Mouse (Mus musculus) liver, adult 2 months (tissue): ENCODE results near the gene Fto. TPM values are rescaled to one million over a fixed set of nuclear protein-coding genes. Genes with fewer than 3 reads are reported as not detected.

Experiments
- DNase-seq: peaks from one replicate; pipeline ENCODE4 v3.0.0-alpha.2; 2011; ENCODE audit warnings: low read depth, low spot score; ENCODE audit errors: extremely low read depth
- H3K27ac ChIP-seq: fragments of 200-500 bp; replicated peaks from 2 replicates; pipeline ENCODE4 v1.5.1; 2012; ENCODE audit warnings: low read depth, mild to moderate bottlenecking, control low read depth, inconsistent platforms, low read length; ENCODE audit not compliant: insufficient read depth
- H3K27me3 ChIP-seq: fragments of 200-500 bp; 2 replicates; pipeline ENCODE4 v1.6.1; 2012; ENCODE audit warnings: mild to moderate bottlenecking, moderate library complexity, low read length, inconsistent platforms; ENCODE audit not compliant: control insufficient read depth, insufficient read depth
- H3K36me3 ChIP-seq: fragments of 200-500 bp; 2 replicates; pipeline ENCODE4 v1.6.1; 2012; ENCODE audit warnings: low read length, inconsistent platforms; ENCODE audit not compliant: control insufficient read depth, insufficient read depth
- H3K4me1 ChIP-seq: fragments of 200-500 bp; 2 replicates; pipeline ENCODE4 v1.6.1; 2011; ENCODE audit warnings: low read length; ENCODE audit not compliant: control insufficient read depth, insufficient read depth
- H3K4me3 ChIP-seq: fragments of 200-500 bp; 2 replicates; pipeline ENCODE4 v1.5.1; 2011; ENCODE audit warnings: low read depth, mild to moderate bottlenecking, control low read depth, low read length, moderate library complexity; ENCODE audit not compliant: insufficient read depth
- H3K79me2 ChIP-seq: fragments of 200-500 bp; 2 replicates; pipeline ENCODE4 v1.6.1; 2012; ENCODE audit warnings: inconsistent platforms, mild to moderate bottlenecking, low read length, moderate library complexity; ENCODE audit not compliant: control insufficient read depth, insufficient read depth
- H3K9ac ChIP-seq: fragments of 200-500 bp; 2 replicates; pipeline ENCODE4 v1.6.1; 2012; ENCODE audit warnings: low read depth, mild to moderate bottlenecking, control low read depth, inconsistent platforms, low read length
- CTCF ChIP-seq: fragments of 200-500 bp; IDR thresholded peaks from 2 replicates; pipeline ENCODE4 v1.5.1; 2011; ENCODE audit warnings: low read depth, low read length, control low read depth
- POLR2A ChIP-seq: fragments of 200-500 bp; IDR thresholded peaks from 2 replicates; pipeline ENCODE4 v1.6.1; 2011; ENCODE audit warnings: low read length, control low read depth; ENCODE audit not compliant: insufficient read depth; ENCODE audit errors: extremely low read depth
- WGBS: fragments of 180-500 bp; shearing (Covaris S2); methylation state at CpG from one replicate; pipeline ENCODE4 v1.1.7; 2018; 5-methylcytosine and 5-hydroxymethylcytosine counted together
- polyA plus RNA-seq: library from polyadenylated mRNA; depleted of rRNA; stranded (reverse); fragments of >200 nt; gene quantifications from 2 replicates; pipeline ENCODE4 v1.2.3, GENCODE M21; 2012
- total RNA-seq: library from RNA; depleted of rRNA; stranded (reverse); fragments of >200 nt; gene quantifications from 2 replicates; pipeline ENCODE4 v1.2.3, GENCODE M21; 2014

Gene Fto
- total and polyA plus RNA-seq, 2 experiments, result 14.1 to 15.6 TPM

DNA sequence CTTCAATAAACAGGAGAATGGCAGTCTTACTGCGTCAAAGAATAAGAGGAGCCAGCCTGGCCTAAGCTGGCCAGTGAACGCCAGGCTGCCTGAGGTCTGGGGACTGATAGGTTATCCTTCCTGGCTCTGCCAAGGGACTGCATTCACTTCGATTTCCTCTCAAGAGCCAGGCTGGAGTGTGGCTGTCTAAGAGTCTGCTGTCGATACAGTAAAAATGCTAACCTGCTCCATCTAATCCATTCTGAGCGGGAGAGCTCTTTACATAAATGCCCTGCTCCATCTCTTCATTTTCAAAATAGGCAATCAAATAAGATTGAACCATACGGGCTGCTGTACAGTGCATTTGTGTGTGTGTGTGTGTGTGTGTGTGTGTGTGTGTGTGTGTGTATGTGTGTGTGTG is 397.9 kb downstream of the Fto start:
- Histone ChIP-seq H3K79me2 (no peaks in the 10 kb centered on the region), H3K27ac (no peak overlapping the region), H3K4me3 (no peak overlapping the region), H3K36me3 (no peaks in the 10 kb centered on the region), H3K27me3 (peaks cover 6% of the 10 kb centered on the region; the same call in 1 of the 2 replicates), H3K9ac (no peak overlapping the region), H3K4me1 (peaks cover 7% of the 10 kb centered on the region)
- WGBS, result 84% methylated on average over 6 of the region's 6 CpGs
- DNase-seq, result no peak
- TF ChIP-seq CTCF (no peak), POLR2A (no peak)

DNA sequence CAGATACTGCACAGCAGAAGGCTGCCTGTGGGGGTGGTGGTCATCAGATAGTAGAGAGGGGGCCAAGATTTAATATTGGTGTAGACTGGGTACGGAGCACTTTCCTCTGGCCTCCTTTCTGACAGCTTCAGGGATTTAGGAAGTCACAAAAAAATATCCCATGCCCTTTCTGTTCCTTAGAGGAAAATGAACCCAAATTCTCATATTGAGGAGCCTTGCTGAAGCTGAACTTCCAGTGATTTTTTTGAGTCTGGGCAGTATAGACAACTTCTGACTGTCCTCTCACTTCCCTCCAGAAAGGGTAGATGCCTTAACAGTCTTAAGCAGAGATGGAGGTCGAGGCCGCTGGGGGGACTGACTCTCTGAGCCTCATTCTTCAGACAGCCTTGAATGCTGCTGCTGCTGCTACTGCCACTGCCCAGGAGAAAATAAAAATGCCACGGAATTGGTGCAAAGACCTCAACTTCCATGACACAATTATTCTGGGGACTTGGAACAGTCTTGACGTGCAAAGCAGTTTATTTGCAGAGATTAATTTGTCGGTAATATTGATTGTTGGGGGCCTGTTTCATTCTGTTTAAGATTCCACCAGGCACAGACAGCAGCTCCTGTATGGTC is 398.8 kb downstream of the Fto start:
- WGBS, result 55% methylated on average over 6 of the region's 6 CpGs
- TF ChIP-seq POLR2A (no peak), CTCF (no peak)
- no peak overlapping the region for H3K9ac ChIP-seq
- H3K79me2 ChIP-seq, result no peaks in the 10 kb centered on the region
- H3K27me3 ChIP-seq, result peaks cover 6% of the 10 kb centered on the region; the same call in 1 of the 2 replicates
- no peak overlapping the region for H3K27ac ChIP-seq
- H3K36me3 ChIP-seq, result no peaks in the 10 kb centered on the region
- no peak for DNase-seq
- H3K4me3 ChIP-seq, result no peak overlapping the region
- H3K4me1 ChIP-seq, result peaks cover 7% of the 10 kb centered on the region

- H3K36me3 ChIP-seq, result no peaks in the 10 kb centered on the region
- no peak overlapping the region for H3K27ac ChIP-seq
- TF ChIP-seq POLR2A, result no peak
- peak; percentile 3 for DNase-seq
- H3K9ac ChIP-seq, result no peak overlapping the region
- no peak overlapping the region for H3K4me3 ChIP-seq
- peaks cover 7% of the 10 kb centered on the region for H3K4me1 ChIP-seq
- no peaks in the 10 kb centered on the region for H3K79me2 ChIP-seq
- 23% methylated on average over 31 of the region's 31 CpGs for WGBS
- H3K27me3 ChIP-seq, result peaks cover 4% of the 10 kb centered on the region; the same call in 1 of the 2 replicates
These were observed 399.6 kb downstream of the Fto start for GRCm38 (mm10) chr8:91712731-91713569.

DNA sequence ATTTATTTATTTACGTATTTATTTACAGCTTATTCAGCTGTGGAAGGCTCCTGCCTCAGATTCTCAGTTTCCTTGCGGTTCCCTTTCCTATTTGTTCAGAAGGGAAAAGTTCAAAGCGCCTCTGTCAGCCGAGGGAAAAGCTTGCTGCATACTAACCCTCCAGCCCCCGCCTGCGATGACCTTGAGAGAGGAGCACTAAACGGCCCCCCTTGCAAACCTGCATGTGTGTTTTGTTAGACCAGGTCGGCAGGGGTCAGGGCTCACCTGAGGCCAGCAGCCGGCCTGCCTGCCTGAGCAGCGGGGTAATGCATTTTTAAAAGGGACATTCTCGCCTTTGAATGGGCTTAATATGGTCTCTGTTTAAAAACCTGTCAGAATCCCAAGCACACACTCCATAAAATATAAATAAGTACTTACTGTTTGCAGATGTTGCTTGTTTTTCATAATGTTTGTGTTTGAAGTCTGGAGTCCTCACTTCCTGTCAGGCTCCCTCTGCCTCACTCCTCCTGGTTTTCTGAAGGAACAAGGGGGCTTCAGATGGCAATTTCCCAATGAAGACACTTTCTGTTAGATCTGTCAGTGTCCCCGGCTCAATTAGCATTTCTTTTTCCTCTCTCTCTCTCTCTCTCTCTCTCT is 400.5 kb downstream of the Fto start:
- DNase-seq, result peak; percentile 19
- WGBS, result 12% methylated on average over 12 of the region's 12 CpGs
- H3K27me3 ChIP-seq, result peaks cover 4% of the 10 kb centered on the region; the same call in 1 of the 2 replicates
- H3K79me2 ChIP-seq, result no peaks in the 10 kb centered on the region
- H3K4me1 ChIP-seq, result peaks cover 7% of the 10 kb centered on the region
- no peak overlapping the region for H3K9ac ChIP-seq
- H3K36me3 ChIP-seq, result no peaks in the 10 kb centered on the region
- no peak for TF ChIP-seq CTCF
- TF ChIP-seq POLR2A, result no peak
- H3K27ac ChIP-seq, result no peak overlapping the region
- no peak overlapping the region for H3K4me3 ChIP-seq

GRCm38 (mm10) chr8:91714733-91715132 is 401.4 kb downstream of the Fto start:
- Histone ChIP-seq H3K79me2 (no peaks in the 10 kb centered on the region), H3K9ac (no peak overlapping the region), H3K27me3 (peaks cover 4% of the 10 kb centered on the region; the same call in 1 of the 2 replicates), H3K4me1 (peaks cover 6% of the 10 kb centered on the region), H3K4me3 (no peak overlapping the region), H3K36me3 (no peaks in the 10 kb centered on the region), H3K27ac (no peak overlapping the region)
- WGBS, result 51% methylated on average over 7 of the region's 7 CpGs
- peak; percentile 88 for DNase-seq
- no peak for TF ChIP-seq POLR2A
- no peak for TF ChIP-seq CTCF
